Mouse (Mus musculus) bone marrow, adult 2 months (tissue): Measurements from ENCODE around the gene Fmnl3. TPM values are rescaled to one million over a fixed set of nuclear protein-coding genes. Genes with fewer than 3 reads are reported as not detected.

Experiments
- H3K27ac ChIP-seq: fragments of 200-500 bp; 2 replicates; pipeline ENCODE4 v1.5.1; 2012; ENCODE audit warnings: low read depth, mild to moderate bottlenecking, control low read depth, inconsistent platforms, low read length; ENCODE audit not compliant: control insufficient read depth, poor library complexity, insufficient read depth
- H3K4me1 ChIP-seq: fragments of 200-500 bp; 2 replicates; pipeline ENCODE4 v1.6.1; 2011; ENCODE audit warnings: low read length; ENCODE audit not compliant: control insufficient read depth, insufficient read depth
- H3K4me3 ChIP-seq: fragments of 200-500 bp; replicated peaks from 2 replicates; pipeline ENCODE3; 2011; ENCODE audit warnings: mild to moderate bottlenecking, low read depth, low read length, control low read depth; ENCODE audit not compliant: control insufficient read depth
- CTCF ChIP-seq: fragments of 200-500 bp; IDR thresholded peaks from 2 replicates; pipeline ENCODE4 v1.5.1; 2011; ENCODE audit warnings: low read length, control low read depth; ENCODE audit not compliant: control insufficient read depth, insufficient read depth
- POLR2A ChIP-seq: fragments of 200-500 bp; IDR thresholded peaks from 2 replicates; pipeline ENCODE4 v1.6.1; 2011; ENCODE audit warnings: low read depth, mild to moderate bottlenecking, control low read depth, low read length, borderline replicate concordance; ENCODE audit not compliant: control insufficient read depth
- WGBS: fragments of 180-500 bp; shearing (Covaris S2); methylation state at CpG from one replicate; pipeline ENCODE4 v1.1.7; 2018; 5-methylcytosine and 5-hydroxymethylcytosine counted together
- polyA plus RNA-seq: library from polyadenylated mRNA; stranded (reverse); fragments of >200 nt; gene quantifications from 2 replicates; pipeline ENCODE4 v1.2.4, GENCODE M21; 2011; ENCODE audit warnings: low replicate concordance; ENCODE audit not compliant: missing spikeins, insufficient read depth, insufficient read length

Gene Fmnl3
- polyA plus RNA-seq, 1 experiment = 17.7 TPM

DNA sequence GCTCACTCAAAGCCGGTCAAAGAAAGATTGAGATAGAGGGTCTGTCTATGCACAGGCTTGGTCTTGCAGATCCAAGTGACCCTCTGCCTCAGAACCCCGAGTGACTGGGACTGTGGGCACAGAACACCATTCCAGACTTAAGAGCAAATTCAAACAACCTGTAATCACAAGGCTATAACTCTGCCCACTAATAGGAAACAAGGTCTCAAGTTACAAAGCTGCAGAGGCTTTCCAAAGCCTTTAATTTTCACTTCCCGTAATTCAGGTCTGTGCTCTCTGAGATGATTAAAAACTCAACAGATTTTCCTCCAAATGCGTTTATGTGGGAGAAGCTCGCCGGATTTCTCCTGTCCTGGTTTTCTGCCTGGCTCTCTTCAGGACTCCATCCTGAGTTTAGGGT lies 13.8 kb upstream of the Fmnl3 start:
- WGBS = 41% methylated on average over 6 of the region's 6 CpGs

DNA sequence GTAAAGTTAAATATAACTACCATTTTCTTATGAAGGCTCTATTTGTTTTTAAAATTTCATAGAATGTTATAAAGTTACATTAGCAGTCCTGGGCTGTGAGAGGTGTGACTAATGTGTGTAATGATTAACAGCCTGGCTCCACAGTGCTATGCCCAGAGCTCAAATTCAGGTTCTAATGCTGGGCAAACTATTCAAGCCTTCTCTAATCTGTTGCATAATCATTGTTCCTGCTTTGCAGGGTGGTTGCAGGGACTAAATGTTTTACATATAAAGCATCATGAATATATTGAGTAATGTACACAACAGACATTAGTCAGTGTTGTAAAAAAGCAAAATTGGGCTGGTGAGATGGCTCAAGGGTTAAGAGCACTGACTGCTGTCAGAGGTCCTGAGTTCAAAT lies 12.6 kb upstream of the Fmnl3 start:
- Histone ChIP-seq H3K4me3 (no peak overlapping the region), H3K27ac (no peak overlapping the region), H3K4me1 (no peaks in the 10 kb centered on the region; the same call in 1 of the 2 replicates)
- no peak for TF ChIP-seq CTCF
- no peak for TF ChIP-seq POLR2A

More for the DNA sequence above, 13.8 kb upstream of the Fmnl3 start:
- no peaks in the 10 kb centered on the region; the same call in 1 of the 2 replicates for H3K4me1 ChIP-seq
- no peak overlapping the region for H3K4me3 ChIP-seq
- no peak overlapping the region for H3K27ac ChIP-seq
- TF ChIP-seq POLR2A (no peak), CTCF (no peak)

DNA sequence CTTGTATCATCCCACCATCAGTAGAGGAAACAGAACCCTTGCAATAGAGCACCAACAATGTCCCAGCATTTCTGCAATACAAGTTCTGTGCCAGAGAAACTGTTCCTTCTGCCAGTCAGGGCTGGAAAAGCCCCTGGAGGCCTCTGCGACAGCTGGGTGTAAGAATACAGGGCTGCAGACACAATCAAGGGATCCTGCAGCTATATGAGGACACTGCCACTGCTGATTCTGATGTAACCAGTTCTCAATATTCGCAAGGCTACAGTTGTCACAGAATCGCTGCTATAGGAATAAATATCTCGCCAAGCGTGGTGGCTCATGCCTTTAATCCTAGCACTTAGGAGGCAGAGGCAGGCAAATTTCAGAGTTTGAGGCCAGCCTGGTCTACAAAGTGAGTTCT lies 6.0 kb upstream of the Fmnl3 start:
- Histone ChIP-seq H3K4me3 (no peak overlapping the region), H3K4me1 (no peaks in the 10 kb centered on the region; the same call in none of the 2 replicates), H3K27ac (no peak overlapping the region)
- TF ChIP-seq POLR2A = no peak
- no peak for TF ChIP-seq CTCF
- WGBS = 78% methylated on average over 5 of the region's 5 CpGs

DNA sequence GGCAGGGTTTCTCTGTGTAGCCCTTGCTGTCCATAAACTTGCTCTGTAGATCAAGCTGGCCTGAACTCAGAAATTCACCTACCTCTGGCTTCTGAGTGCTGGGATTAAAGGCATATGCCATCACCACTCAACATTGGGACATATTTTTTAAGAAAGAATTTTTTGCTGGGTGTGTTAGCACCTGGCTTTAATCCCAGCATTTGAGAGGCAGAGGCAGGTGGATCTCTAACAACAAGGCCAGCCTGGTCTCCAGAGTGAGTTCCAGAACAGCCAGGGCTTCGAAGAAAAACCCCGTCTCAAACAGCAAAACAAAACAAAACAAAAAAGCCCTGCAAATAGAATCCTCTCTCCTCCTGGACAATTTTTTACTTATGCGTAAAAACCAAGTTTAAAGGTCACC lies 5.3 kb upstream of the Fmnl3 start:
- H3K4me1 ChIP-seq = no peaks in the 10 kb centered on the region; the same call in none of the 2 replicates
- no peak for TF ChIP-seq CTCF
- no peak for TF ChIP-seq POLR2A
- 77% methylated on average over 3 of the region's 3 CpGs for WGBS
- H3K4me3 ChIP-seq = no peak overlapping the region
- no peak overlapping the region for H3K27ac ChIP-seq

DNA sequence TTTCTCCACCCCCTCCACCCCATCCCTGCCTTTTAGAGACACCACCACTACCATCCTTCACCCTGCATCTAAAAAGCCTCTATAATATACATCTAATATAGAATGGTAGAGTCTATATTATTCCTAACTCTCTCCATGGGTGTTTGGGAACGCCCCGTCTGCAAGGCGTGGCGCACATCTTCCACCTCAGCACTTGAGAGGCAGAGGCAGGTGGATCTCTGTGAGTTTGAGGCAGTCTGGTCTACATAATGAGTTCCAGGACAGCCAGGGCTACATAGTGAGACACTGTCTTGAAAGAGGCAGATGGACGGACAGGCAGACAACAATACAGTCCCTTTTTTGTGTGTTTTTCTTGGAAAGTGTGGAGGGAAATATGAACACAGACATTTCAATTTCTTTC lies 4.8 kb upstream of the Fmnl3 start:
- TF ChIP-seq POLR2A = no peak
- no peak for TF ChIP-seq CTCF
- WGBS = 79% methylated on average over 5 of the region's 5 CpGs
- no peaks in the 10 kb centered on the region; the same call in none of the 2 replicates for H3K4me1 ChIP-seq
- H3K4me3 ChIP-seq = no peak overlapping the region
- H3K27ac ChIP-seq = no peak overlapping the region

DNA sequence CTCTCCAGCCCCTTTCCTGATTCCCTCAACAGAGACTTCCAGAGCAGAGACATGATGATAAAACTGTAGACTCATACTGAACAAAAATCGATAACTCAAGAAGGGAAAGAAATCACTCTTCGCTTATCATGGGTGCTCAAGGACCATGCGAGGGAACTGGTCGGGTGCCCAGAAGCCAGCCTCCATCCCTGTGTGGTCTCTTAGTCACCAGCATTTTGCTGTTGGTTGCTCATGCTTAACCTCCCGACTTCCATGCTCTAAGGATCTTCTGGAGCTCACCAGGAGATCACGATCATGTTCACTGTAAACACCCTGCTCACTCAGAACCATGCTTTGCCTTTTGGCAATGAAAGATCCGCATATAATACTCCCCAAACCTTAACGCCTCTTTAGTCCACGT lies 2.5 kb upstream of the Fmnl3 start:
- 74% methylated on average over 9 of the region's 9 CpGs for WGBS
- TF ChIP-seq POLR2A = no peak
- no peak for TF ChIP-seq CTCF

DNA sequence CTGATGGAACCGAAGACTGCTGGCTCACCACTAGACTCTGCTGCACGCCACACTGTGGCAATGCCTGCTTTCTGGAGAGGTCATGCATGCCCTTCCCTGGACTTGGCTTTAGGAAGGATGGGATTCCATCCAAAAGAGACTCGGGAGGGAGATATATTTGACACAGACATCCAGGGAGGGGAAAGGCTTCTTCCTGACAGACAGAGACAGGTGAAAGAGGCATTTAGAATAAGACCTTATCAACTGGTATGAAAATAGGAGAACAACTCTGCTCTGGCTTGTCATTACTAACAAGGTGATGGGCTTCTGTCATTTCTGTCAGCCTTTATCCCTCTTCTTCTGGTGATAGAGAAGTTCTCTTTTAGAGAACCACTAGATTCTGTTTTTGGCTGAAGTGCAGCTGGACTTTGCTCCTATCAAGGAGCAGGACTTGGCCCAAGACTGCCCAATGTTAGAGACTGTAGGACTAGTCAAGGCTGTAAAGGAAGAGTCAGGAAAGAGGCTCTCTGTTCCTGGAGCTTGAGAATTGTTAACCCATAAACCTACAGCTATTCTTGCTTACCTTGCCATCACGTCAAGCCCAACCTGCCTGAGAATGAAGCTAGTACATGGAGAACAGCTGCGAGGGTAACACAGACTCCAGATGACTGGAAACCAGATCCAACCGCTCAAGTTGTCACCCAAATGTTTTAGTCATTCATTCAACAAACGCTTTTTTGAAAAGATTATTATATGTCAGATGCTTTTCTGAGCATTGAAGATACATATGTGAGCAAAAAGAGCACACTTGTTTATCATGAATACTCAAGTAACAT lies 1.5 kb upstream of the Fmnl3 start:
- Histone ChIP-seq H3K4me3 (no peak overlapping the region), H3K4me1 (no peaks in the 10 kb centered on the region; the same call in none of the 2 replicates), H3K27ac (no peak overlapping the region)
- WGBS = 82% methylated on average over 7 of the region's 7 CpGs
- TF ChIP-seq CTCF (no peak), POLR2A (no peak)

More for the DNA sequence above, 2.5 kb upstream of the Fmnl3 start:
- Histone ChIP-seq H3K4me3 (no peak overlapping the region), H3K4me1 (no peaks in the 10 kb centered on the region; the same call in none of the 2 replicates), H3K27ac (no peak overlapping the region)

DNA sequence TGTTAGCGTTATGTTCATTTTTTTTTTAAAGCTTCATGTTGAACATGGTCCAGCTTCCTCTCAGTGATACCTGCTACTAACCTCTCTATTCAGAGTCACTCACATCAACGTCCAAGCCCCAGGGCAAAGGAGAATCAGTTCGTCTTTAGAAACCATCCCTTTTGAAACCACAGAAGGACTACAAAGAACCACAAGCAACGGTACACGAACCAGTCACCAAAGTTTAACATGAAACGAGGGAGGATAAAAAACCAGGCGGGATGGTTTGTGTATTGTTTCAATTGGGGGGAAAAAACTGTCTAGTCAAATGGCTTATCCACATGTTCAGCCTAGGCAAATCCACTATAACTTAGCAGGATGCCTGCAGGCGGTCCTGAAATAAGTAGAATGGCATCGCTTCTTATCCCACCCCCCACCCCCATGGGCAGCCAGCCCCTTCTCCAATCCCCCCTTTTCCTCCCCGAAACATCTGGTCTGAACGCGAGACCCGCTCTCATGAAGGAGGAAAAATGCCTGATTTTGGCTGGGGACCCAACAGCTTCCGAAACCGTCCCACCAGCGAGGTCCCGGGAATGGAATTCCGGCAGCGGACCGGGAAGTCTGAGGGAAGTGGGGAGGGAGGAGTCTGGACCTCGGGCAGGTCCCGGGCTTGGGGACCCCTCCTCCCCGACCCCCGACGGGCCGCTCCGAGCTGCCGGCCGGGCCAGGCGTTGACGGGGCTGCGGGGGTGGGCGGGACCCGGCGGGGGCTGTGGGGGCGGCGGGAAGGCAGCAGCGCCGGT lies 701 bp downstream of the Fmnl3 start:
- TF ChIP-seq CTCF (no peak), POLR2A (no peak)
- under 1% methylated on average over 38 of the region's 39 CpGs for WGBS

More for the DNA sequence above, 701 bp downstream of the Fmnl3 start:
- H3K4me3 ChIP-seq = peak overlapping the region; percentile 64
- H3K27ac ChIP-seq = peak overlapping the region; percentile 68; the same call in 1 of the 2 replicates
- H3K4me1 ChIP-seq = no peaks in the 10 kb centered on the region; the same call in 1 of the 2 replicates
